Mouse (Mus musculus): ENCODE data around the gene Clca4b. TPM values are rescaled to one million over a fixed set of nuclear protein-coding genes. Genes with fewer than 3 reads are reported as not detected.
"Not testable (repeated sequence)": the region's sequence is repeated elsewhere in the genome, so short reads cannot be mapped to it uniquely, and the experiment has no call there.

Gene Clca4b
- polyA plus RNA-seq, 1 experiment from 2014 or later, result not detected

GRCm38 (mm10) chr3:144914014-144914413 lies 18.3 kb downstream of the Clca4b start:
- Histone ChIP-seq H3K4me1 (no peaks in the 10 kb centered on the region), H3K9ac (no peak overlapping the region), H3K36me3 (no peaks in the 10 kb centered on the region), H3K9me3 (no peaks in the 10 kb centered on the region), H3K27ac (no peak overlapping the region), H3K27me3 (no peaks in the 10 kb centered on the region), H3K4me3 (no peak overlapping the region), H3K4me2 (no peak overlapping the region)
- 84% methylated on average over 2 of the region's 2 CpGs for WGBS
- ATAC-seq (ENCODE audit: insufficient number of reproducible peaks, insufficient read depth, low FRiP score, low TSS enrichment, low read depth), result no peak

GRCm38 (mm10) chr3:144897042-144897678 lies 35.2 kb downstream of the Clca4b start:
- ATAC-seq (ENCODE audit: insufficient number of reproducible peaks, insufficient read depth, low FRiP score, low TSS enrichment, low read depth), result no peak
- 88% methylated on average over 2 of the region's 2 CpGs for WGBS
- H3K27me3 ChIP-seq, result no peaks in the 10 kb centered on the region
- no peak overlapping the region for H3K27ac ChIP-seq
- no peak overlapping the region for H3K4me2 ChIP-seq
- H3K4me1 ChIP-seq, result no peaks in the 10 kb centered on the region
- H3K36me3 ChIP-seq, result no peaks in the 10 kb centered on the region
- H3K9me3 ChIP-seq, result no peaks in the 10 kb centered on the region
- no peak overlapping the region for H3K9ac ChIP-seq
- no peak overlapping the region for H3K4me3 ChIP-seq

GRCm38 (mm10) chr3:144890246-144890758 lies 42.0 kb downstream of the Clca4b start:
- H3K27ac ChIP-seq, result no peak overlapping the region
- no peaks in the 10 kb centered on the region for H3K4me1 ChIP-seq
- H3K9ac ChIP-seq, result no peak overlapping the region
- H3K36me3 ChIP-seq, result no peaks in the 10 kb centered on the region
- no peak for ATAC-seq (ENCODE audit: insufficient number of reproducible peaks, insufficient read depth, low FRiP score, low TSS enrichment, low read depth)
- 62% methylated on average over 2 of the region's 2 CpGs for WGBS
- H3K27me3 ChIP-seq, result no peaks in the 10 kb centered on the region
- H3K4me3 ChIP-seq, result no peak overlapping the region
- no peak overlapping the region for H3K4me2 ChIP-seq
- no peaks in the 10 kb centered on the region for H3K9me3 ChIP-seq

GRCm38 (mm10) chr3:144886957-144887356 lies 45.4 kb downstream of the Clca4b start:
- Histone ChIP-seq H3K4me3 (no peak overlapping the region), H3K36me3 (no peaks in the 10 kb centered on the region), H3K9ac (no peak overlapping the region), H3K4me2 (no peak overlapping the region), H3K9me3 (no peaks in the 10 kb centered on the region), H3K27me3 (no peaks in the 10 kb centered on the region), H3K4me1 (no peaks in the 10 kb centered on the region), H3K27ac (no peak overlapping the region)
- ATAC-seq (ENCODE audit: insufficient number of reproducible peaks, insufficient read depth, low FRiP score, low TSS enrichment, low read depth), result no peak

- not testable (repeated sequence) for H3K9ac ChIP-seq; ATAC-seq (ENCODE audit: insufficient number of reproducible peaks, insufficient read depth, low FRiP score, low TSS enrichment, low read depth); H3K4me3 ChIP-seq; H3K27ac ChIP-seq; H3K4me1 ChIP-seq; H3K27me3 ChIP-seq; H3K9me3 ChIP-seq; H3K36me3 ChIP-seq; H3K4me2 ChIP-seq
- WGBS, result 28% methylated on average over 4 of the region's 4 CpGs
Observed at GRCm38 (mm10) chr3:144872012-144872411, 60.3 kb downstream of the Clca4b start.

Other genes with a start within 250 kb of the Clca4b start
- 87.0 and 89.7 TPM in 2 replicates for gene Sh3glb1, start 212.2 kb downstream of the Clca4b start, polyA plus RNA-seq (2015; fragmentation: Nextera tagmentation; extraction: Ambion mirVana)
- gene Clca3a1, start 171.6 kb downstream of the Clca4b start, polyA plus RNA-seq (2015; fragmentation: Nextera tagmentation; extraction: Ambion mirVana), result 0.56 and 0.95 TPM in 2 replicates
- gene Clca3a2, start 113.0 kb downstream of the Clca4b start, polyA plus RNA-seq (2015; fragmentation: Nextera tagmentation; extraction: Ambion mirVana), result 0.72 and 0.73 TPM in 2 replicates
- gene Clca3b, start 83.2 kb downstream of the Clca4b start, polyA plus RNA-seq (2015; fragmentation: Nextera tagmentation; extraction: Ambion mirVana), result not detected in 2 replicates
- 0.07 and 0.70 TPM in 2 replicates for gene Clca4a, start 42.5 kb upstream of the Clca4b start, polyA plus RNA-seq (2015; fragmentation: Nextera tagmentation; extraction: Ambion mirVana)
- gene Clca1, start 100.2 kb upstream of the Clca4b start, polyA plus RNA-seq (2015; fragmentation: Nextera tagmentation; extraction: Ambion mirVana), result 0.73 TPM in 1 of 2 replicates, not detected in the other
- 0.33 and 0.39 TPM in 2 replicates for gene Clca2, start 166.9 kb upstream of the Clca4b start, polyA plus RNA-seq (2015; fragmentation: Nextera tagmentation; extraction: Ambion mirVana)
- 18.0 and 22.9 TPM in 2 replicates for gene Odf2l, start 186.1 kb upstream of the Clca4b start, polyA plus RNA-seq (2015; fragmentation: Nextera tagmentation; extraction: Ambion mirVana)